Mouse (Mus musculus) lung, embryonic 15.5 days (tissue): ENCODE data around the gene Gnaz. TPM values are rescaled to one million over a fixed set of nuclear protein-coding genes. Genes with fewer than 3 reads are reported as not detected.

ENCODE experiments used
- ATAC-seq: fragments of 200-750 bp; cut with Nextera tagmentation; 2 replicates; pipeline ENCODE4 v1.8.0; 2017; ENCODE audit warnings: moderate number of reproducible peaks, borderline replicate concordance; ENCODE audit not compliant: low FRiP score, low TSS enrichment; ENCODE audit errors: extremely low read depth
- H3K27ac ChIP-seq: fragments of 300-500 bp; sonication (generic); 2 replicates; pipeline ENCODE4 v1.5.1; 2015; ENCODE audit warnings: moderate library complexity, mild to moderate bottlenecking, inconsistent platforms
- H3K27me3 ChIP-seq: fragments of 300-500 bp; sonication (generic); 2 replicates; pipeline ENCODE4 v1.6.1; 2015; ENCODE audit warnings: inconsistent platforms
- H3K36me3 ChIP-seq: fragments of 300-500 bp; sonication (generic); 2 replicates; pipeline ENCODE4 v1.6.1; 2015; ENCODE audit warnings: inconsistent platforms
- H3K4me1 ChIP-seq: fragments of 300-500 bp; sonication (generic); 2 replicates; pipeline ENCODE4 v1.6.1; 2015; ENCODE audit warnings: inconsistent platforms
- H3K4me2 ChIP-seq: fragments of 300-500 bp; sonication (generic); 2 replicates; pipeline ENCODE4 v1.6.1; 2015; ENCODE audit warnings: inconsistent platforms, mild to moderate bottlenecking, moderate library complexity
- H3K4me3 ChIP-seq: fragments of 300-500 bp; sonication (generic); 2 replicates; pipeline ENCODE4 v1.5.1; 2015; ENCODE audit warnings: mild to moderate bottlenecking, inconsistent platforms
- H3K9ac ChIP-seq: fragments of 300-500 bp; sonication (generic); 2 replicates; pipeline ENCODE4 v1.6.1; 2015; ENCODE audit warnings: inconsistent platforms
- H3K9me3 ChIP-seq: fragments of 300-500 bp; sonication (generic); 2 replicates; pipeline ENCODE4 v1.6.1; 2016; ENCODE audit warnings: inconsistent platforms
- WGBS: fragments of 180-500 bp; shearing (Covaris S2); methylation state at CpG from one replicate; pipeline ENCODE4 v1.1.7; 2015; 5-methylcytosine and 5-hydroxymethylcytosine counted together
- polyA plus RNA-seq: library from polyadenylated mRNA; unstranded; fragments of >200 nt; fragmentation: Nextera tagmentation; extraction: Ambion mirVana; gene quantifications from 2 replicates; pipeline ENCODE4 v1.2.1, GENCODE M21; 2015

Gnaz gene
- 2.9 and 3.0 TPM in 2 replicates for polyA plus RNA-seq

- peak within 1 kb of the TSS; percentile 69 for H3K4me3 ChIP-seq
- H3K27ac ChIP-seq: no peak within 1 kb of the TSS
- no peaks in the 10 kb centered on the region for H3K36me3 ChIP-seq
- H3K27me3 ChIP-seq: peaks cover 35% of the 10 kb centered on the region
- no peaks in the 10 kb centered on the region for H3K9me3 ChIP-seq
- ATAC-seq: peak; percentile 96
- H3K4me2 ChIP-seq: peak within 1 kb of the TSS; percentile 98
- WGBS: under 1% methylated on average over 66 of the region's 83 CpGs
- H3K9ac ChIP-seq: peak within 1 kb of the TSS; percentile 39
- peaks cover 12% of the 10 kb centered on the region for H3K4me1 ChIP-seq
Observed at GRCm38 (mm10) chr10:74966850-74967451, at the start of gene Gnaz. Gene Gnaz (plus strand): TSS chr10:74967177.

- Histone ChIP-seq H3K4me3 (no peak overlapping the region), H3K27me3 (no peaks in the 10 kb centered on the region), H3K9me3 (no peaks in the 10 kb centered on the region), H3K4me1 (no peaks in the 10 kb centered on the region), H3K36me3 (no peaks in the 10 kb centered on the region), H3K4me2 (no peak overlapping the region), H3K9ac (no peak overlapping the region), H3K27ac (no peak overlapping the region)
- WGBS: 27% methylated on average over 5 of the region's 5 CpGs
- ATAC-seq: no peak
Observed at GRCm38 (mm10) chr10:74919277-74919676, 47.7 kb upstream of the Gnaz start.

GRCm38 (mm10) chr10:74920853-74921567, 46.0 kb upstream of the Gnaz start:
- H3K27ac ChIP-seq: no peak overlapping the region
- H3K4me1 ChIP-seq: peaks cover 3% of the 10 kb centered on the region; the same call in 1 of the 2 replicates
- ATAC-seq: peak; percentile 39; the same call in 1 of the 2 replicates
- H3K4me2 ChIP-seq: peak overlapping the region; percentile 30; the same call in 1 of the 2 replicates
- H3K36me3 ChIP-seq: no peaks in the 10 kb centered on the region
- no peak overlapping the region for H3K9ac ChIP-seq
- 32% methylated on average over 17 of the region's 17 CpGs for WGBS
- no peak overlapping the region for H3K4me3 ChIP-seq
- no peaks in the 10 kb centered on the region for H3K27me3 ChIP-seq
- no peaks in the 10 kb centered on the region for H3K9me3 ChIP-seq

- no peaks in the 10 kb centered on the region for H3K9me3 ChIP-seq
Observed at GRCm38 (mm10) chr10:74921614-74922013, 45.4 kb upstream of the Gnaz start.

GRCm38 (mm10) chr10:74922763-74923162, 44.2 kb upstream of the Gnaz start:
- Histone ChIP-seq H3K27me3 (no peaks in the 10 kb centered on the region), H3K4me2 (no peak overlapping the region), H3K4me1 (peaks cover 3% of the 10 kb centered on the region; the same call in 1 of the 2 replicates), H3K9ac (no peak overlapping the region), H3K4me3 (no peak overlapping the region), H3K9me3 (no peaks in the 10 kb centered on the region), H3K27ac (no peak overlapping the region), H3K36me3 (no peaks in the 10 kb centered on the region)
- 56% methylated on average over 6 of the region's 6 CpGs for WGBS
- no peak for ATAC-seq

More at GRCm38 (mm10) chr10:74921614-74922013, 45.4 kb upstream of the Gnaz start:
- WGBS: 78% methylated on average over 11 of the region's 11 CpGs
- Histone ChIP-seq H3K27me3 (no peaks in the 10 kb centered on the region), H3K4me3 (no peak overlapping the region), H3K4me1 (peaks cover 3% of the 10 kb centered on the region; the same call in 1 of the 2 replicates), H3K36me3 (no peaks in the 10 kb centered on the region), H3K27ac (no peak overlapping the region), H3K9ac (no peak overlapping the region), H3K4me2 (no peak overlapping the region)
- ATAC-seq: no peak

- H3K4me3 ChIP-seq: no peak overlapping the region
- 87% methylated on average over 14 of the region's 14 CpGs for WGBS
Observed at GRCm38 (mm10) chr10:74924274-74924673, 42.7 kb upstream of the Gnaz start.

GRCm38 (mm10) chr10:74925324-74925723, 41.7 kb upstream of the Gnaz start:
- no peak for ATAC-seq
- Histone ChIP-seq H3K4me2 (peak overlapping the region; percentile 27), H3K27me3 (no peaks in the 10 kb centered on the region), H3K4me1 (peaks cover 3% of the 10 kb centered on the region; the same call in 1 of the 2 replicates), H3K36me3 (no peaks in the 10 kb centered on the region), H3K9me3 (no peaks in the 10 kb centered on the region), H3K9ac (no peak overlapping the region), H3K4me3 (no peak overlapping the region), H3K27ac (no peak overlapping the region)
- WGBS: 13% methylated on average over 21 of the region's 21 CpGs

More at GRCm38 (mm10) chr10:74924274-74924673, 42.7 kb upstream of the Gnaz start:
- H3K9ac ChIP-seq: no peak overlapping the region
- ATAC-seq: no peak
- H3K9me3 ChIP-seq: no peaks in the 10 kb centered on the region
- no peaks in the 10 kb centered on the region for H3K27me3 ChIP-seq
- peaks cover 3% of the 10 kb centered on the region; the same call in 1 of the 2 replicates for H3K4me1 ChIP-seq
- H3K27ac ChIP-seq: no peak overlapping the region
- no peak overlapping the region for H3K4me2 ChIP-seq
- H3K36me3 ChIP-seq: no peaks in the 10 kb centered on the region

- 79% methylated on average over 7 of the region's 7 CpGs for WGBS
- ATAC-seq: no peak
Observed at GRCm38 (mm10) chr10:74928276-74928675, 38.7 kb upstream of the Gnaz start.

GRCm38 (mm10) chr10:74929578-74929977, 37.4 kb upstream of the Gnaz start:
- Histone ChIP-seq H3K27ac (no peak overlapping the region), H3K36me3 (no peaks in the 10 kb centered on the region), H3K4me2 (no peak overlapping the region), H3K9me3 (no peaks in the 10 kb centered on the region), H3K27me3 (no peaks in the 10 kb centered on the region), H3K9ac (no peak overlapping the region), H3K4me1 (peaks cover 3% of the 10 kb centered on the region; the same call in 1 of the 2 replicates), H3K4me3 (no peak overlapping the region)
- 58% methylated on average over 6 of the region's 6 CpGs for WGBS
- ATAC-seq: no peak

More at GRCm38 (mm10) chr10:74928276-74928675, 38.7 kb upstream of the Gnaz start:
- H3K27me3 ChIP-seq: no peaks in the 10 kb centered on the region
- no peak overlapping the region for H3K27ac ChIP-seq
- no peak overlapping the region for H3K4me2 ChIP-seq
- H3K9ac ChIP-seq: no peak overlapping the region
- no peaks in the 10 kb centered on the region for H3K36me3 ChIP-seq
- H3K4me3 ChIP-seq: no peak overlapping the region
- H3K4me1 ChIP-seq: peaks cover 3% of the 10 kb centered on the region; the same call in 1 of the 2 replicates
- no peaks in the 10 kb centered on the region for H3K9me3 ChIP-seq

GRCm38 (mm10) chr10:74930541-74930940, 36.4 kb upstream of the Gnaz start:
- Histone ChIP-seq H3K27ac (no peak overlapping the region), H3K36me3 (no peaks in the 10 kb centered on the region), H3K27me3 (no peaks in the 10 kb centered on the region), H3K4me1 (no peaks in the 10 kb centered on the region), H3K9ac (no peak overlapping the region), H3K4me2 (no peak overlapping the region), H3K9me3 (no peaks in the 10 kb centered on the region), H3K4me3 (no peak overlapping the region)
- ATAC-seq: no peak
- WGBS: 65% methylated on average over 3 of the region's 3 CpGs

- Histone ChIP-seq H3K27me3 (no peaks in the 10 kb centered on the region), H3K9ac (no peak overlapping the region), H3K4me3 (no peak overlapping the region), H3K9me3 (no peaks in the 10 kb centered on the region), H3K36me3 (no peaks in the 10 kb centered on the region), H3K4me1 (no peaks in the 10 kb centered on the region), H3K27ac (no peak overlapping the region), H3K4me2 (no peak overlapping the region)
- ATAC-seq: no peak
- 64% methylated on average over 6 of the region's 6 CpGs for WGBS
Observed at GRCm38 (mm10) chr10:74931631-74932030, 35.3 kb upstream of the Gnaz start.

GRCm38 (mm10) chr10:74932487-74932886, 34.5 kb upstream of the Gnaz start:
- H3K9me3 ChIP-seq: no peaks in the 10 kb centered on the region
- H3K4me3 ChIP-seq: no peak overlapping the region
- H3K4me2 ChIP-seq: no peak overlapping the region
- H3K9ac ChIP-seq: no peak overlapping the region
- no peak for ATAC-seq
- no peaks in the 10 kb centered on the region for H3K36me3 ChIP-seq
- WGBS: 77% methylated on average over 6 of the region's 6 CpGs
- H3K27ac ChIP-seq: no peak overlapping the region
- no peaks in the 10 kb centered on the region for H3K27me3 ChIP-seq
- no peaks in the 10 kb centered on the region for H3K4me1 ChIP-seq
